Mouse (Mus musculus) mouse trophoblast stem cell (cell line): ENCODE results near the gene Dennd4b.
"Not testable (repeated sequence)": the region's sequence is repeated elsewhere in the genome, so short reads cannot be mapped to it uniquely, and the experiment has no call there.

ENCODE experiments used
- in situ Hi-C, 2 experiments: fragments of 300-500 bp; cut with MseI, MboI; formaldehyde crosslinking; loops; 2 replicates in 1 of 2; 3 replicates in 1 of 2; pipeline ENCODE4 v1.15.1; 2025

The Dennd4b gene

GRCm38 (mm10) chr3:90253174-90253573 is 11.8 kb upstream of the Dennd4b start:
- in situ Hi-C loops: not testable (repeated sequence)

- in situ Hi-C loops: no loop called here
Observed at GRCm38 (mm10) chr3:90253653-90254418, 11.1 kb upstream of the Dennd4b start, which contains the start of gene Crtc2. TSS of gene Crtc2 (plus strand) at chr3:90254163.

- in situ Hi-C loops: no loop called here
Observed at GRCm38 (mm10) chr3:90254419-90255193, 10.4 kb upstream of the Dennd4b start.

GRCm38 (mm10) chr3:90255194-90255565 is 9.8 kb upstream of the Dennd4b start:
- in situ Hi-C loops: no loop called here

GRCm38 (mm10) chr3:90255784-90256353 is 9.1 kb upstream of the Dennd4b start:
- in situ Hi-C loops: no loop called here

GRCm38 (mm10) chr3:90256731-90257530 is 8.1 kb upstream of the Dennd4b start:
- in situ Hi-C loops: no loop called here

GRCm38 (mm10) chr3:90258521-90258920 is 6.5 kb upstream of the Dennd4b start:
- in situ Hi-C loops: no loop called here

- in situ Hi-C loops: no loop called here
Observed at GRCm38 (mm10) chr3:90263121-90263771, 1.7 kb upstream of the Dennd4b start.

- in situ Hi-C loops: no loop called here
Observed at GRCm38 (mm10) chr3:90264687-90265033, 325 bp upstream of the Dennd4b start.

GRCm38 (mm10) chr3:90265932-90266741 is 1.2 kb downstream of the Dennd4b start:
- in situ Hi-C loops: no loop called here

- in situ Hi-C loops: no loop called here
Observed at GRCm38 (mm10) chr3:90266901-90267775, 2.2 kb downstream of the Dennd4b start.

GRCm38 (mm10) chr3:90268190-90268589 is 3.2 kb downstream of the Dennd4b start:
- in situ Hi-C loops: no loop called here

- in situ Hi-C loops: no loop called here
Observed at GRCm38 (mm10) chr3:90268971-90269370, 4.0 kb downstream of the Dennd4b start.

GRCm38 (mm10) chr3:90270784-90271183 is 5.8 kb downstream of the Dennd4b start:
- in situ Hi-C loops: no loop called here

GRCm38 (mm10) chr3:90272170-90272569 is 7.2 kb downstream of the Dennd4b start:
- in situ Hi-C loops: no loop called here

GRCm38 (mm10) chr3:90273855-90274254 is 8.9 kb downstream of the Dennd4b start:
- in situ Hi-C loops: no loop called here

GRCm38 (mm10) chr3:90275286-90275685 is 10.3 kb downstream of the Dennd4b start:
- in situ Hi-C loops: no loop called here

GRCm38 (mm10) chr3:90276858-90277257 is 11.9 kb downstream of the Dennd4b start:
- in situ Hi-C loops: no loop called here

GRCm38 (mm10) chr3:90277793-90278192 is 12.8 kb downstream of the Dennd4b start:
- in situ Hi-C loops: no loop called here
